Mouse (Mus musculus) hindbrain, embryonic 11.5 days (tissue): ENCODE data around the gene Add3. TPM values are rescaled to one million over a fixed set of nuclear protein-coding genes. Genes with fewer than 3 reads are reported as not detected.

ENCODE experiments used
- ATAC-seq: fragments of 200-750 bp; cut with Nextera tagmentation; 2 replicates; pipeline ENCODE4 v1.8.0; 2017; ENCODE audit warnings: mild to moderate bottlenecking, moderate TSS enrichment, moderate library complexity; ENCODE audit not compliant: low FRiP score
- DNase-seq: peaks from one replicate; pipeline ENCODE4 v3.0.0-alpha.2; 2015; ENCODE audit warnings: low spot score
- H3K27ac ChIP-seq: fragments of 300-500 bp; sonication (generic); 2 replicates; pipeline ENCODE4 v1.5.1; 2014; ENCODE audit warnings: mild to moderate bottlenecking, low read depth, low read length
- H3K27me3 ChIP-seq: fragments of 300-500 bp; sonication (generic); 2 replicates; pipeline ENCODE4 v1.6.1; 2014; ENCODE audit warnings: mild to moderate bottlenecking, low read length, moderate library complexity, mixed read lengths; ENCODE audit not compliant: control insufficient read depth, insufficient read depth
- H3K36me3 ChIP-seq: fragments of 300-500 bp; sonication (generic); 2 replicates; pipeline ENCODE4 v1.6.1; 2014; ENCODE audit warnings: mild to moderate bottlenecking, low read length, moderate library complexity, mixed read lengths; ENCODE audit not compliant: control insufficient read depth, insufficient read depth
- H3K4me1 ChIP-seq: fragments of 300-500 bp; sonication (generic); replicated peaks from 2 replicates; pipeline ENCODE4 v1.6.1; 2014; ENCODE audit warnings: low read length, mixed read lengths; ENCODE audit not compliant: control insufficient read depth, insufficient read depth
- H3K4me2 ChIP-seq: fragments of 300-500 bp; sonication (generic); replicated peaks from 2 replicates; pipeline ENCODE4 v1.6.1; 2014; ENCODE audit warnings: mild to moderate bottlenecking, low read depth, low read length
- H3K4me3 ChIP-seq: fragments of 300-500 bp; sonication (generic); 2 replicates; pipeline ENCODE4 v1.5.1; 2014; ENCODE audit warnings: low read depth, low read length
- H3K9ac ChIP-seq: fragments of 300-500 bp; sonication (generic); 2 replicates; pipeline ENCODE4 v1.6.1; 2014; ENCODE audit warnings: low read depth, low read length
- H3K9me3 ChIP-seq: fragments of 300-500 bp; sonication (generic); 2 replicates; pipeline ENCODE4 v1.6.1; 2016; ENCODE audit warnings: low read length; ENCODE audit not compliant: control insufficient read depth
- WGBS: fragments of 180-500 bp; shearing (Covaris S2); extraction: QIAGEN DNeasy Blood & Tissue Kit; methylation state at CpG from one replicate; pipeline ENCODE4 v1.1.7; 2014; 5-methylcytosine and 5-hydroxymethylcytosine counted together
- polyA plus RNA-seq: library from polyadenylated mRNA; unstranded; fragments of >200 nt; fragmentation: Nextera tagmentation; extraction: Ambion mirVana; gene quantifications from 2 replicates; pipeline ENCODE4 v1.2.1, GENCODE M21; 2014

The Add3 gene
- polyA plus RNA-seq, 1 experiment from 2014 or later: 46.6 TPM

DNA sequence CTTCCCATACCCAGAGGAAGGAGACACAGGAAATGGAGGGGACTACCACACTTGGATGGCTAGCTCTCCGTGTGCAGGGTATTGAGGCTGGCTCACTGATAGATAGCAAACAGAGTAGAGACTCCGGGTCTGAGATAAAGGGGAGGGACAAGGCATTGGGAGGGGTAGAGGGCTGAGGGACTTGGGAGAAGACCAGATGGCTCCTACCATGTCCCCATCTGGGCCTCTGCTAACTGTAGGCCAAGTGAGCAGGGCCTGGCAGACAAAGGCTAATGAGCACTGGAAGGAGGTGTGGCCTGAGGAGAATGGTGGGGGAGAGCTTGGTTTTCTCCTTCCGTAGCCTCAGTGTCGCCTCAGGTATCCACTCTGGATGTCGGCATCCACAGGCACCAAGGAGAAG lies 119.3 kb downstream of the Add3 start:
- Histone ChIP-seq H3K9ac (no peak overlapping the region), H3K27ac (no peak overlapping the region), H3K4me1 (0 out of 2 replicates have a peak, but pooled peaks cover 2% of the 10 kb centered on the region), H3K4me2 (no peak overlapping the region), H3K27me3 (no peaks in the 10 kb centered on the region), H3K4me3 (no peak overlapping the region), H3K36me3 (no peaks in the 10 kb centered on the region), H3K9me3 (no peaks in the 10 kb centered on the region)
- DNase-seq (peak; percentile 22), ATAC-seq (peak; percentile 39)
- whole genome bisulfite sequencing: 71% methylated on average over 5 of the region's 5 CpGs

DNA sequence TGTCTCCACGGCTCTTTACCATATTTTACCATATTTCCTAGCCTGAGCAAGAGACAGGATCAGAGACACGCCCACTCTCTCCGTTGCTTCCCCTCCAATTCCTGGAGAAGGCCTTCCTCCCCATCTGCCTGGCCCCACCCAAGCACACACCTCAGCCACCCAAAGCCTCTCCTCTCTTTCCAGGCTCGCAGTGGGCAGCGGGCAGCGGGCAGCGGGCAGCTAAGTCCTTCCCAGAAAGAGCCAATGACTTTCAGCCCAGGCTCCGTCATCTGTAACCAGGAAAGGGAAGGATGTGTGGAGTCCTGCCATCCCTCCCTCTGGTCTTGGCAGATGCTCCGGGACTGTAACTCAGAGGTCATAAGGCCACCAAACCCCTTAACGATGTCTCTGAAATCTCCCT lies 120.0 kb downstream of the Add3 start:
- no peak for ATAC-seq
- Histone ChIP-seq H3K27me3 (no peaks in the 10 kb centered on the region), H3K9ac (no peak overlapping the region), H3K36me3 (no peaks in the 10 kb centered on the region), H3K27ac (no peak overlapping the region), H3K4me2 (no peak overlapping the region), H3K4me1 (0 out of 2 replicates have a peak, but pooled peaks cover 2% of the 10 kb centered on the region), H3K9me3 (no peaks in the 10 kb centered on the region), H3K4me3 (no peak overlapping the region)
- 74% methylated on average over 10 of the region's 10 CpGs for WGBS
- no peak for DNase-seq

- Histone ChIP-seq H3K27ac (no peak overlapping the region), H3K9ac (no peak overlapping the region), H3K4me2 (no peak overlapping the region), H3K4me1 (0 out of 2 replicates have a peak, but pooled peaks cover 2% of the 10 kb centered on the region), H3K36me3 (no peaks in the 10 kb centered on the region), H3K4me3 (no peak overlapping the region), H3K9me3 (no peaks in the 10 kb centered on the region), H3K27me3 (no peaks in the 10 kb centered on the region)
- DNase-seq (no peak), ATAC-seq (no peak)
- 87% methylated on average over 4 of the region's 4 CpGs for WGBS
These were observed 120.6 kb downstream of the Add3 start for GRCm38 (mm10) chr19:53260828-53261227.

GRCm38 (mm10) chr19:53262061-53262460 lies 121.8 kb downstream of the Add3 start:
- 77% methylated on average over 7 of the region's 7 CpGs for WGBS
- no peak for ATAC-seq

GRCm38 (mm10) chr19:53263859-53264733 lies 123.9 kb downstream of the Add3 start:
- peak; percentile 57 for ATAC-seq
- Histone ChIP-seq H3K4me2 (no peak overlapping the region; the same call in 1 of the 2 replicates), H3K36me3 (no peaks in the 10 kb centered on the region), H3K9ac (no peak overlapping the region), H3K27ac (no peak overlapping the region), H3K4me3 (no peak overlapping the region), H3K27me3 (no peaks in the 10 kb centered on the region), H3K9me3 (no peaks in the 10 kb centered on the region), H3K4me1 (0 out of 2 replicates have a peak, but pooled peaks cover 2% of the 10 kb centered on the region)
- WGBS: 33% methylated on average over 21 of the region's 23 CpGs
- peak; percentile 31 for DNase-seq

More at GRCm38 (mm10) chr19:53262061-53262460, 121.8 kb downstream of the Add3 start:
- no peak for DNase-seq
- Histone ChIP-seq H3K9ac (no peak overlapping the region), H3K36me3 (no peaks in the 10 kb centered on the region), H3K4me3 (no peak overlapping the region), H3K27ac (no peak overlapping the region), H3K27me3 (no peaks in the 10 kb centered on the region), H3K4me1 (0 out of 2 replicates have a peak, but pooled peaks cover 2% of the 10 kb centered on the region), H3K9me3 (no peaks in the 10 kb centered on the region), H3K4me2 (no peak overlapping the region)

- Histone ChIP-seq H3K27ac (no peak overlapping the region), H3K4me3 (no peak overlapping the region), H3K27me3 (no peaks in the 10 kb centered on the region), H3K9ac (no peak overlapping the region), H3K4me2 (no peak overlapping the region), H3K4me1 (no peaks in the 10 kb centered on the region), H3K9me3 (no peaks in the 10 kb centered on the region), H3K36me3 (no peaks in the 10 kb centered on the region)
- 64% methylated on average over 12 of the region's 12 CpGs for WGBS
- ATAC-seq (no peak), DNase-seq (no peak)
These were observed 124.8 kb downstream of the Add3 start for GRCm38 (mm10) chr19:53264821-53265727.

GRCm38 (mm10) chr19:53267305-53267704 lies 127.1 kb downstream of the Add3 start:
- Histone ChIP-seq H3K27me3 (no peaks in the 10 kb centered on the region), H3K9me3 (no peaks in the 10 kb centered on the region), H3K4me1 (no peaks in the 10 kb centered on the region), H3K4me2 (no peak overlapping the region), H3K27ac (no peak overlapping the region), H3K36me3 (no peaks in the 10 kb centered on the region), H3K4me3 (no peak overlapping the region), H3K9ac (no peak overlapping the region)
- 91% methylated on average over 9 of the region's 9 CpGs for WGBS
- ATAC-seq (no peak), DNase-seq (no peak)

GRCm38 (mm10) chr19:53273055-53273722 lies 132.9 kb downstream of the Add3 start:
- Histone ChIP-seq H3K27me3 (no peaks in the 10 kb centered on the region), H3K4me2 (no peak overlapping the region), H3K27ac (no peak overlapping the region), H3K9me3 (no peaks in the 10 kb centered on the region), H3K36me3 (no peaks in the 10 kb centered on the region), H3K4me3 (no peak overlapping the region), H3K4me1 (no peaks in the 10 kb centered on the region), H3K9ac (no peak overlapping the region)
- 92% methylated on average over 17 of the region's 17 CpGs for WGBS
- DNase-seq: no peak
- no peak for ATAC-seq
